Mouse (Mus musculus) heart, adult 8-10 months (tissue): ENCODE measurements around the gene Lin7b. TPM values are rescaled to one million over a fixed set of nuclear protein-coding genes. Genes with fewer than 3 reads are reported as not detected.
"Not testable (repeated sequence)": the region's sequence is repeated elsewhere in the genome, so short reads cannot be mapped to it uniquely, and the experiment has no call there.

Source experiments
- DNase-seq: peaks from one replicate; pipeline ENCODE4 v3.0.0; 2022; ENCODE audit warnings: low spot score
- total RNA-seq, 4 experiments: library from RNA; stranded (reverse); gene quantifications; 2 replicates each; pipeline ENCODE4 v1.2.4; 2022

Lin7b gene
- total RNA-seq, 4 experiments from 2014 or later: 1.0 to 1.5 (median 1.3) TPM

DNA sequence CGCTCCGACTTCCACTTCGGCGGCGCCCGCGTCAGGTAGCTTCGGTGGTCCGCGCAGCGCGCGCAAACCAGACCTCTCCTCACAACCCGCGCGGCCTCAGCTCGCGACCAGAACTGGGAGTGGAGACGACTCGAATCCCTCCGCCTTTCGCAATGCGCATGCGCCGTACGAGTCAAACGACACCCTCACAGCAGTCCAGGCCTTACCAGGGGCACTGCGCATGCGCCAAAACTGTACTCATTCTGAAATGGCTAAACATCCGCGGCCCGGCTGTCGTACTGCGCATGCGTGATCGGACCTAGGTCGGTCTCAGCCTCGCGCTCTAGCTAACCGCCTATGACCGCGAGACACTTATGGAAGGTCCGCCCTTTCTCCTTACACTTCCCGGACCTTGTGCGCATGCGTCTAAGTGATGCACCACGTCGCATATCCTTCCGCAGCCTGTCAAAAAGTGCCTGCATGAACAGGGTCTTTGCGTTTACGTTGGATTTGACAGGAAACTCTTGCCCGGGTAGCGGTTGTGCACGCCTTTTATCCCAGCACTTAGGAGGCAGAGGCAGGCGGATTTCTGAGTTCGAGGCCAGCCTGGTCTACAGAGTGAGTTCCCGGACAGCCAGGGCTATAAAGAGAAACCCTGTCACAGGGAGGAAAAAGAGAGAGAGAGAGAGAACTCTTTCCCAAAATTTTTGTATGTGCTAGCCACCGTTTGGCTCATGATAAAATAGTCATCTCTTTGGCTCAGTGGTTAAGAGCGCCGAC lies 25.4 kb upstream of the Lin7b start, which contains the start of gene Snrnp70:
Gene Snrnp70 (minus strand): TSS at position 165 of the 759 bp plus-strand sequence.
- DNase-seq: peak; percentile 100

DNA sequence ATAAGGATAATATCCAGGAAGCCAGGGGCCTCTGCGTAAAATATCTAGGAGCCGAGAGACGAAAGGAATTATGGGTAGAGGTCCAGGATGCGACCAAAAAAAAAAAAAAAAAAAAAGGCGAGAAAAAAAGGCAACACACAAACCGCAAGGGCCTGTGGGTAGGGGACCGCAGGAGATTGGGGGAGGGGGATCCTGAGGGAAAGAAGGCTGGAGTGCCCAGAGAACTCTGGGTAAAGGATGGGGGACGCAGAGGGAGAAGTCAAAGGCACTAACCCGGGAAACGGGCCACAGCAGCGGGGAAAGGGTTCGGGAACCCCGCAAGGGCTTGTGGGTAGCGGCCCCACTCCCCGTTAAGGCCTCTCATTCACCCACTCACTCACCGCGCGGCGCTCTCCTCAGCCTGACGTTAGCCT lies 24.8 kb upstream of the Lin7b start:
- DNase-seq: no peak

DNA sequence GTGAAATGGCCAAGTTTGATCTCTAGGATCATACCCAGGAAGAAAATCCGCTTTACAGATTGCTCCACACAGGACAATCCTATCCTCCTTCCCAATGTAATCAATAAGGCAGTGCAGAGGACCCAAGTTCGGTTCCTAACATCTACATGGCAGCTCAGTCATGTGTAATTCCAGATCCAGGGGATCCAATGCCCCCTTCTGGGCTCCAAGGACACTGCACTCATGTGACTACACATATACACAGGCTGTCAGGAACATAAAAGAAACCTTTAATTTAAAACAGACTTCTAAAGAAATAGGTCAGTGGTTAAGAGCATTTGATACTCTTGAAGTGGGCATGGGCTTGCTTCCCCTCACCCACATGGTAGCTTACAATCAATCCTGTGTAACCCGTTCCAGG lies 15.7 kb upstream of the Lin7b start:
- no peak for DNase-seq

DNA sequence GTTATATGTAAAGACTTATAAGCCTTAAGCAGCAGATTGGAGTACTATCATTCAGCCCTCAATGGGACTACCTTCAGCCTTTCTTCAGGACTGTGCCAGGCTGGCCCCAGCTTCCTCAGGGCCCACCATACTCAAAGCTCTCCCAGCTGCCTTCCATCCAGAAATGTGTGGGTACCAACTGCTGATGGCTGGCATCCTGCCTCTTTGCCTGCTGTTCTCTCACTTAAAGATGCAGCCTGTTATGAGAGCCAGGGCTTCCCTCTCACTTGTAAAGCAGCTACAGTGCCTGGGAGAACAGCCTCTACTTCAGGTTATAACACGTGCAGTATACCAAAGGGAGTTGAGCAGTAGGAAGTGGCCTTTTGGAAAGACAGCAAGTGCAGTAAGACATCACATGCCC lies 5.7 kb upstream of the Lin7b start:
- DNase-seq: no peak

DNA sequence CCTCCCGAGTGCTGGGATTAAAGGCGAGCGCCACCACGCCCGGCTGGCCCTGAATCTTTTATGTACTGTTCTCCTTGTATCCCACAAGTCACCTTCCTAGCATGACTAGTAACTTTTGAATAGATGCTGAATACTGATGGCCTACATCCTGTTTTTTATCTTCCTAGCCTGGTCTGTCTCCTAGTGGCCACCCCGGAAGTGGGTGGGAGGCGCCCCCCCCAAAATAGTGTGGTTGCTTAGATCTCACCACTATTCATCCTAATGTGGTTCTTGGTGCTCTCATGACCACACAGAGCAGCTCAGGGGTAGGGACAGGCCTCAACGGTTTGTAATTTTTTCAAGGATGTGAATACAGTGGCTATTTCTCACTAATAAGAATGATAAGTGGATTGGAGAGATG lies 4.2 kb upstream of the Lin7b start:
- DNase-seq: no peak

DNA sequence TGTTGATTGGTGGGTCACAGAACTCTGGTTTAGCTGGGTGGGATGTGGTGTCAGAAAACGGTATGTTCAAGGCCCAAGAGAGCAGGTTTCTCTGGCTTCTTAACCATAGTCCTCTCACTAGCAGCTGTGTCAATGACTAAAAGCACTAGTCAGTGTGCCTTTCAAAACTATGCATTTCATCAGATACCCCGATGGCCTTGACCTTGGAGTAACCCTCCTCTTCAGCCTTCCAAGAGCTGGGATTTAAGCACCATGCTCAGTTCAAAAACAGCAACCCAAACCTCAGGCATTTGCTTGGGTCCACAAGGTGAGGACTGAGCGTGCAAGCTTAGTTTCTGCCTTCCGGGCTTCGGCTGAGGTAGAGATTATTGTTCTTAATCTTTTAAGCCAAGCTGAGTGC lies 2.0 kb upstream of the Lin7b start:
- DNase-seq: no peak

DNA sequence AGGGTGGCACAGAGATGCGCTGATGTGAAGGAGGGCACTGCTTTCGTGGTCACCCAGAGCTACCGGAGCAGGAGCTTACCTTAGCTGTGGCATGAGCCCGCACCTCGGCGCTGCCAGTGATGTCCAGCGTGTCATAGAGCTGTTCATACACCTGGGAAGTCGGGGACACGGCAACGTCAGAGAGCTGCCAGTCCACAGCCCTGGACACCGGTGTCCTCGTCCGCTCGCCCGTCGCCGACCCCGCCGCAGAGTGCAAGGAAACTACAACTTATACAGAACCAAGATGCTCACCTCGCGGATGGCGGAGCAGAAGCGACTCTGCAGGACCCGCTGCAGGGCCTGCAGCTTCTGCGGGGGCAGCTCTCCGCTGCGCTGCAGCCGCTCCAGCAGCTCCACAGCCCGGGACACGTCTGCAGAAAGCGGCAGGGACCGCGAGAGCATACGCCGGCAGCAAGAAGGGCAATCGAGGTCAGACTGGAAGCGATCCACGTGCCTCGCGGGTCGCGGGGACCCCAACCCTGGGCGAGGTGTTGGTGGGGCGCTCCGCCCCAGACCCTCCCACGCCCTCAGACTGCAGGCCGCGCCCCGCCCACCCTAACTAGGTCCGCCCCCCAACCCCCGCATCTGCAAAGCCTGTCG lies 428 bp downstream of the Lin7b start:
- DNase-seq: no peak

DNA sequence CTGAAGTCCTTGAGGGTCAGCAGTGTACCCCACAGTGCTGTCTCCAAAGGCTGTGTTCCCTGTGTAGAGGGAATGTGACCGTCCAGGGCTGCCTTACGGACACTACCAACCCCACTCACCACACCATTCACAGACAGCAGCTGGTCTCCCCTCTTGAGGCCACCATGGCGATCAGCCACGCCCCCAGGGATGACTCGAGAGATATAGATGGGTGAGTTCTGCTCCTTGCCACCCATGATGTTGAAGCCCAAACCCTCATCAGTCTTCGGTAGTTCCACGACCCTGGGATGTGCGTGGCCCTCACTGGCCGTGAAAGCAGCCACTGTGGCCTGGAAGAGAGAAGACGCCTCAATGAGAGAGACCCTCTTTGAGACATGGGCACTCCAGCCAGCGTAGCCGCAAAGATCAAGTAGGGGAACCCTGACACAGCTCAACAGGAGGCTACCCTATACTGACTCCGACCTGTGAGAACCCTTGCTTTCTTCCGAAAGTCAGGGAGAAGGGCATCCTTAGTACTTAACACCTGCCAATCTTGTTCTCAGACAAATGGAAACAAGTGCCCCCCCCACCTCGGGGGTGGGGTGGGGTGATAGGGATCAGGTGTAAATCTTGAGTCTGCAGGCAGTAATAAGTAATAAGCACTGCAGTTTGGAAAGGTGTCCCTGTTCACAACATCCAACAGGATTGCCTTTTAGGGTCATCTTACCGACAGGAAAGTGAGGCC lies 1.2 kb downstream of the Lin7b start:
- no peak for DNase-seq

DNA sequence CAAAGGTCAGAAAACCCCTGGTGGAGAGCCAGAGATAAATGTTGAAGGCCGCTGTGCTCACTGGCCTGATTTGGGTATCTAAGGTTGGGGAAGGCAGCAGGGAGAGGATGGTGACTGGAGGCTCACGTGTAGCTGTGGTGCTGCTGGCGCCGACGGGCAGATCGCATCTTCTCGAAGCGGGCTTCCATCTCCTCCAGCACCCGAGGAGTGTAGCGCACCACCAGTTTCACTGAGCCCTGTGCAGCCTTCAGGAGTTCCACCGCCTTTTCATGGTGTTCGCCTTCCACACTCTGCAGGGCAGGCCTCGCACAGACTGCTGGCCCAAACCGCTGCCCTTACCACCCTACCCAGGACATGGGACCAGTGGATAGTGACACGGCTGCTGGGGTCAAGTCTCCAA lies 2.2 kb downstream of the Lin7b start:
- DNase-seq: no peak

DNA sequence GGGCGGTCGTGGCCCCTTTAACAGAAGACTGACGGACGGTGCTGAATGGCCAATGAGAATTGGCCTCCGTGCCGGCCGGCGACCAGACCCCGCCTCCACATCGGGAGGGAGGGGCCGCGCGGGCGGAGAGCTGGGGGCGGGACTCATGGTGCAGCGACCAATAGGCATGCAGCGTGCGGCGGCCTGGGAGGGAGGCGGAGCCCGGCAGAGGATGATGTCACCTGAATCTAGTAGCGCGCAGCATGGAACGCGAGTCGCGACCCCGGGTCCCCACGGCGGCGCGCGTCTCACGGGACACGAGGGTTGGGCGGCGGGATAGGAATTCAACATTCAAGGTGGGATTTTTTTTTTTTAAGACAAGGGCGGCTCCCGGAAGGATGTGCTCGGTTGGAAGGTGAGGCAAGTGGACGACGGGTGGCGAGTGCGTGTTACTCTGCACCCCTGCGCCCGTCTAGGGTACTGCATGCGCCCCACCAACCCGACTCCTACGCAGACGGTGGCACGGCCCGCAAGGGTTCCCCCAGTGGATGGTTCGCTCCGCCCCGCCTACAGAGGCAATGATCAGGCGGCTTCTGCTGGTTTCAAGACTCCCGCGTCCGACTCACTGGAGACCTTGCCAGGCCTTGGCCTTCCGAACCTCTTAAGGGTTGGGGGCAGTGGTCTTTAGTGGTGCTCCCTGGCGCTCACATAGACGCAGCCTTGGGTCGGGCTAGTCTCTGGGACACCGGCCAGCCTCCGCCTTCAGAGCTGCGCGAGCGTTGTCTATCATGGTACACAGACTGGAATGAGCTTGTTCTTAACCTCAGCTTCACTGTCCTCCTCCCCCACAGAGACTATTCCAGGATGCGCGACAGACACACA lies 3.1 kb downstream of the Lin7b start:
- DNase-seq: peak; percentile 95

DNA sequence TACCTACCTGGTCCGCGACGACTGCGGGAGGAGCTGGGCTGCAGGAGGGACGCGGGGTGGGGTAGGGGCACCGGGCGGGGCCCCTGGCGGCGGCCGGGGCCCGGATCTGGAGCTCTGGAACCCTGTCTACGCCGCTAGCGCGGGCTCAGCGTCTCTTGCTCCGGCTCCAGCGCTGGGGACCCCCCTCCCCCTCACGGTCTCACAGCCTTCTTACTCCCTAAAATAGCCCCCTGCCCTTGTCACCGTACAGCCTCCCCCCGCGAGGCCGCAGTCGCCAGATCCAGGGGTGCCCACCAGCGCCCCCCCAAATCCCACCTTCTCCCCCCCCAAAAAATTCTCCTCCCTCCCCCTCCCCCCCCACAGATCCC lies 3.7 kb downstream of the Lin7b start, which contains the start of gene Ppfia3:
Gene Ppfia3 (minus strand): TSS at position 368 of the 368 bp plus-strand sequence.
- no peak for DNase-seq

DNA sequence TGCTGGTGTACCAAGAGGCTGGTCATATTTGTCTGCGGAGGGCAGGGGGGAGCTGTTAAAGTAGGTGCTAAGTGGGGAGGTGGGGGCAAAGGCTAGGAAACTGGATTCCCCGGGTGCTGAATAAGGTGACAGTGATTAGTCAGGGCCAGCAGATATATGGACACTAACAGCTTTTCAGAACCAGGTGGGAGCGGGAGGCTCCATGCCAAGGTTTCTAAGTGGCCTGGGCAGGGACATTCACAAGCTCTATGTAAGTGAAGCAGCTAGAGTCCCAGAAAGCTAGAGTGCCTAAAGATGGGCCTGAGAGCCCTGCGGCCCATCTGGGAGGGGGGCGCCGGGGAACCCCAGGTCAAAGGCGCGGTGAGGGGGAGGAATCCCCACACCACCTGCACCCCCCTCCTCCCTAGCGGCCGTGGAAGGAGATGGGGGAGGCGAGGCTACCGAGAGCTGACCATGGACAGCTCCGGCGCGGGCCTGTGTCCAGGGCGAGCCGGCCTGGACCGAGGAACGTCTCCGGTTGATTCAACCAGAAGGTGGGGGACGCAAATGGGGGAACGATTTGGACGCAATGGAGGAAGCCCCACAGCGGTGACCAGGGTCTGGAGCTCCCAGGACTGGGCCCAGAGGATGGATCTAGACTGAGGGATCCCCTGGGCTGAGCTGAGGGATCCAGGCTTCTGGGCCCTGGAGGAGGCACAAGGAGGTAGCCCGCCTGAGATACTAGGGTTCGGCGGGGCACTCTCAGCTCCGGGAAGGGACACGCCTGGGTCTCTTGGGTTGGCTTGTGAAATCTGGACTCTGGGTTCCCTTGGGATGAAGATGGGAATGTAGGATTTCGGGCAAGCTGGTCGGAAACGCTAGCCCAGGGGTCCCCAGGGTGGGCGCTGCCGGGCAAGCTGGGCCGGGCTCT lies 4.4 kb downstream of the Lin7b start:
- no peak for DNase-seq

DNA sequence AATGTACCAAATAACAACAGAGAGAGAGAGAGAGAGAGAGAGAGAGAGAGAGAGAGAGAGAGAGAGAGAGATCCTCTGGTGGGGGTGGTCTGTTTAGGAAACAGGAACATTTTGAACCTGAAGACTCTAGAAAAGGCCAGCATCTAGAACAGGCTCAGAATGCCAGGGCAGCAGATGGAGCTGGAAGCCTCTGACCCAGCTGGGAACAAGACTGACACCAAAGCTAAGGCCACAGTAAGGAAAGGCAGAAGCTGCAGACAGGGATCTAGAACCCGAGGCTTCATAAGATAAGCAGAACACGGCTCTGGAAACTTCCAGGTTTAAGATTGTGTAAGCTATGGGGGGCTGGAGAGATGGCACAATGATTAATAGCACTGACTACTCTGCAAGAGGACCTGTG lies 6.4 kb downstream of the Lin7b start:
- DNase-seq: no peak

DNA sequence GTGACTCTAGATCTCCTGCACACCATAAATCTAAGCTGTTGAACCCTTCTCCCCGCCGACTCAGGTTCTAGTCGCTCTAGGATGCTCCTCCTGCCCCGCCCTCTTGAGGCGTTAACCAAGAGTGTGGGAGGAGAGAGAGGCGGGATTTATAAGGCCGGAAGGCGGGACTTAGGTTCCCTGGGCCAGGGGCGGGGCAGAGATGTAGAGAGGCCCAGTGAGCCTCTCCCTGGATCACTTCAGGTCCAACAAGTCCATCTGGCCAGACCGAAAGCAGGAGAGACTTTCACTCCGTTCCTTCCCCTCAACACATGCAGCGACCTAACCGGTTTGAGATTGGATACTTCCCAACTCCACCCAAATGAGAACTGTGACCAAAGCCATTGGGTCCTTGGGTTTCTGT lies 7.6 kb downstream of the Lin7b start:
- no peak for DNase-seq

DNA sequence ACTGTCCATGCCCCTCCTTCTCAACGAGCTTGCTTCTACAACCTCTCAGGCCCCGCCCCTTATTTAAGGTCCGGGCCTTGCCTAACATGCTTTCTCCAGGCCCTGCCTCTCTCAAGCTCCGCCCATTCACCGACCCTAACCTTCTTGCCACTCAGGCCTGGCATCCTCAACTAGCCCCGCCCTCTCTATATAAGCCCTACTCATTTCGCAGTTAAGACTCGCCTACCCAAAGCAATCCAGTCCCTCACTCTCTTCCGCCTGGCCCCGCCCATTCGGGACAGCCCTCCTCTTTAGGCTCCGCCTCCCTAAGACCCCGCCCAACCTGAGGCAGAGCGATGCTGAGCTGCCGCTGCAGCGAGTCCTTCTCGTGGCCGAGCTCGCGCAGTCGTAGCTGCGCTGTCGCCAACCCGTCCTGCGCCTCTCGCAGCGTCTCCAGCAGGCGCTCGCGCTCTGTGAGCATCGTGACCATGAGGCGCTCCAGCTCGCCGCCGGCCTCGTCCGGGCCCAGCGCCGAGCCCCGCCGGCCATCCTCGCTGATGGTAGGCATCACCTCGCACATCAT lies 9.1 kb downstream of the Lin7b start:
- DNase-seq: peak; percentile 44

DNA sequence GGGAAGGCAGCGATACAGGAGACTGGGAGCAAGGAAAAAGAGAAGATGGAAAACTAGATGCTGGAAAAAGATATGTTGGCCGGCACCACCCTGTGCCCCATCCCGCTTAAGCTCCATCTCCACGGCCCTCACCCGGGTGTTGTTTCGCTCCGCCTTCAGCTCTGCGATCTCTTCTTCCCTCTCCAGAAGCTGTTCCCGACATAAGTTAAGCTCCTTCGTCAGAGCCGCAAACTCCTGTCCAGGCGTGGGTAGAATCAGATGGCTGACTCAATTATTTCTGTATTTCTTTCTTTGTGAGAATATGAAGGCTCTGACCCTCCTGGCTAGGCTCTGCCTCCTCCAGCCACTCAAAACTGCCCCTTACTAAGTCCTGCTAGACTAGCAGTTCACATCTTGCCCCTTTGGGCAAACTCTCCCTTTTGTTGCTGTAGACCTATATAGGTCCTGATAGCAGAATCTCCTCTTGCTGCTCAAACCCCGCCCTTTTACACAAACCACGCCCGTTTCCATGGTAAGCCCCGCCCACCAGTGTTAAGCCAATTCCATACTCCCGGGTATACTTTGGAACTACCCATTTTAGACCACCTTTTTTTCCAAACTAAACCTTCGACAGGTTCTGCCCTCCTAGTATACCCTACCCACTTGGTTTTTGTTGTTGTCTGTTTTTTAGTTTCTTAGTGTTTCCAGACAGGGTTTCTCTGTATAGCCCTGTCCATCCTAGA lies 9.8 kb downstream of the Lin7b start:
- no peak for DNase-seq

DNA sequence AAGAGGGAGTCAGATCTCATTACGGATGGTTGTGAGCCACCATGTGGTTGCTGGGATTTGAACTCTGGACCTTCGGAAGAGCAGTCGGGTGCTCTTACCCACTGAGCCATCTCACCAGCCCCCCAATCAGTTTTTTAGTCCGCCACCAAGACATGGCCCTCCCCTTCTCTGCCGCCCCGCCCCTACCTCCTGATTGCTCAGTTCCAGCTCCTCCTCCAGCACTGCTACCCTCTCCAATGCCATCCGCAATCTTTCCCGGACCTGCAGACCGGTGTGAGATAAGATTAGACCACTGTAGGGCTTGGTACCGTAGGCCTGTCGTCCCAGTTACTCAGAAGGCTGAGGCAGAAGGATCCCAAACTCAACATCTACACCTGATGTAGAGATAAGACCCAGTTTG lies 11.3 kb downstream of the Lin7b start:
- DNase-seq: not testable (repeated sequence)

DNA sequence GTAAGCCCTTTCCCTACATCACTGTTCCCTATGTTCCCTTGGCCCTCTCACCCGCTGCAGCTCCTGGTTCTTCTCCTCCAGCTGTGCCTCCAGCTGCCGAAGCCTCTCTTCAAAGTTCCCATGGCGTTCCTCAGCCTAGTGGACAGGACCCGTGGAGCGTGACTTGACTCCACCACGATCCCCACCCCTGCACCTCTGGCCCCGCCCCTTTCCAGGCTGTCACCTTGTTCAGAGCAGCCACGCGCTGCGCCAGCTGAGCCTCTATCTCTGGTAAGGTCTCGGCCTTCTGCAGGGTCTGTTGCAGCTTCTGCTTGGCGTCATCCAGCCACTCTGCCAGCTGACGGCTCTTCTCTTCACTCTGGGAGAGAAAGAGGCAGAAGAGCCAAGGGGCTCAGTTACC lies 14.3 kb downstream of the Lin7b start:
- no peak for DNase-seq

DNA sequence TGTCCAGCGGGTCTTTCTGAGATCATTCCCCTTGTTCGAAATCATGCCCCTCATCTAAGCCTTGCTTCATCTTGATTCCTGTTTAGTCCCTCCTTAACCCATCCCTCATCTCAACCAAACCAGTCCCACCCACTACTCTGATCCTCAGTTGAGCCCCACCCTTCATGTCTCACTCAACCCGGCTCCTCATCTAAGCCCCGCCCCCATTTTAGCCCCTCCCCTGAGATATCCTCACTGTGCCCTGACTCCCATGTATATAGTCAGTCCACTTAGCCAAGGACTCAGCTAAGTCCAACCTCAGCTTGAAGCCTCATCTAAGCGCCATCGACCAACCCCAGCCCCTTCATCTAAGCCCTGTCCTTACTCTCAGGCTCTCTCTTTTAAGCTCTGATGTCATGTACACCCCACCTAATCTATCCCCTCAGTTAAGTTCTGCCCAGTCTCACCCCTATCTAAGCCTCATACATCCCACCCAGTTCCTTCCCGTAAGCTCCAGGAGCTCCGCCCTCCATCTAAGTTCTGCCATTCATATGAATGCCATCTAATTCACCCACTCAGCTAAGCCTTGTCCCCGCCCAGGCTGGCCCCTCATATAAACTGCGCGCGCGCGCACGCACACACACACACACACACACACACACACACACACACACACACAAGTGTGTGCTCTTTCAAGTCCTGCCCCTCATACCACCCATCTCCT lies 14.9 kb downstream of the Lin7b start:
- DNase-seq: no peak
